30 mouse cellular contexts compared by ENCODE assay signal in genomic region chr11:58698862-58699261, GRCm38 (mm10). TPM values are rescaled to one million over a fixed set of nuclear protein-coding genes. Genes with fewer than 3 reads are reported as not detected.
"Had no signal": no experiment of that assay in that cellular context is flagged by ENCODE, and none has a peak within 500 bp of the region (broad histone marks: within the 10 kb centered on the region; RNA-seq: fewer than 3 reads in every experiment).

Gene Olfr319 (plus strand): TSS chr11:58699162.

- H3K4me1 ChIP-seq: embryonic facial prominence, embryonic 10.5 days; embryonic facial prominence, embryonic 12.5 days; embryonic facial prominence, embryonic 13.5 days; embryonic facial prominence, embryonic 15.5 days; forebrain, embryonic 10.5 days; forebrain, embryonic 12.5 days; forebrain, embryonic 13.5 days; forebrain, embryonic 15.5 days had no signal

- H3K27ac ChIP-seq: embryonic facial prominence, embryonic 10.5 days; embryonic facial prominence, embryonic 12.5 days; embryonic facial prominence, embryonic 13.5 days; embryonic facial prominence, embryonic 15.5 days; forebrain, embryonic 10.5 days; forebrain, embryonic 12.5 days; forebrain, embryonic 13.5 days; forebrain, embryonic 15.5 days; gastrocnemius, adult 2 months; heart, adult 2 months had no signal

- ATAC-seq: forebrain, embryonic 13.5 days; forebrain, embryonic 14.5 days; forebrain, embryonic 15.5 days; forebrain, embryonic 16.5 days; forebrain, postnatal 0 days had no signal

- DNase-seq: cerebellum, adult 8-10 months; cerebellum, adult 9-10 months; cerebellum, adult 9-11 months; cerebellum, postnatal 25 days; cerebellum, postnatal 36 days; embryo, embryonic 11 days; forebrain, postnatal 0 days; gastrocnemius, adult 2 months; gastrocnemius, postnatal 10 days; gastrocnemius, postnatal 14 days; gastrocnemius, postnatal 25 days; gastrocnemius, postnatal 36 days; heart, adult 18-20 months; heart, adult 2 months had no signal

- H3K27me3 ChIP-seq: embryonic facial prominence, embryonic 12.5 days; embryonic facial prominence, embryonic 13.5 days; embryonic facial prominence, embryonic 15.5 days; forebrain, embryonic 12.5 days; forebrain, embryonic 13.5 days; forebrain, embryonic 15.5 days had no signal

- H3K36me3 ChIP-seq: embryonic facial prominence, embryonic 10.5 days; embryonic facial prominence, embryonic 12.5 days; embryonic facial prominence, embryonic 13.5 days; embryonic facial prominence, embryonic 15.5 days; forebrain, embryonic 10.5 days; forebrain, embryonic 12.5 days; forebrain, embryonic 15.5 days had no signal

- H3K4me2 ChIP-seq: embryonic facial prominence, embryonic 12.5 days; embryonic facial prominence, embryonic 13.5 days; embryonic facial prominence, embryonic 15.5 days; forebrain, embryonic 12.5 days; forebrain, embryonic 13.5 days; forebrain, embryonic 15.5 days had no signal

- H3K9me3 ChIP-seq: embryonic facial prominence, embryonic 15.5 days had no signal

- H3K4me3 ChIP-seq: embryonic facial prominence, embryonic 10.5 days; embryonic facial prominence, embryonic 12.5 days; embryonic facial prominence, embryonic 13.5 days; embryonic facial prominence, embryonic 15.5 days; erythroblast, embryonic 14.5 days; forebrain, embryonic 10.5 days; forebrain, embryonic 12.5 days; forebrain, embryonic 13.5 days; forebrain, embryonic 15.5 days; gastrocnemius, adult 2 months; heart, adult 2 months had no signal

- H3K9ac ChIP-seq: embryonic facial prominence, embryonic 12.5 days; embryonic facial prominence, embryonic 13.5 days; embryonic facial prominence, embryonic 15.5 days; forebrain, embryonic 12.5 days; forebrain, embryonic 13.5 days; forebrain, embryonic 15.5 days; forebrain, postnatal 0 days had no signal

RNA-seq across cellular contexts. Expression of gene Olfr319, which starts in this region (rescaled TPM):
- polyA plus RNA-seq: cortical plate, adult 2 months; embryonic facial prominence, embryonic 10.5 days; embryonic facial prominence, embryonic 11.5 days; embryonic facial prominence, embryonic 12.5 days; embryonic facial prominence, embryonic 13.5 days; embryonic facial prominence, embryonic 15.5 days; erythroblast, embryonic 14.5 days; forebrain, embryonic 10.5 days; forebrain, embryonic 11.5 days; forebrain, embryonic 13.5 days; forebrain, embryonic 16.5 days; forebrain, postnatal 0 days; frontal cortex, adult 2 months; gonadal fat pad, adult 2 months; heart, adult 2 months had no signal
